Mouse (Mus musculus) kidney, postnatal 0 days (tissue): ENCODE data around the gene Psma4. TPM values are rescaled to one million over a fixed set of nuclear protein-coding genes. Genes with fewer than 3 reads are reported as not detected.
A peak's percentile ranks its signal among the peaks of the same experiment; 100 is the strongest.

ENCODE experiments used
- ATAC-seq: fragments of 200-750 bp; cut with Nextera tagmentation; replicated peaks from 2 replicates; pipeline ENCODE4 v1.8.0; 2017; ENCODE audit warnings: low read depth, moderate number of reproducible peaks, moderate TSS enrichment, moderate library complexity; ENCODE audit not compliant: low FRiP score
- DNase-seq: peaks from one replicate; pipeline ENCODE4 v3.0.0-alpha.2; 2016; ENCODE audit warnings: low spot score
- H3K27ac ChIP-seq: fragments of 300-500 bp; sonication (generic); 2 replicates; pipeline ENCODE4 v1.5.1; 2014; ENCODE audit warnings: mild to moderate bottlenecking
- H3K27me3 ChIP-seq: fragments of 300-500 bp; sonication (generic); 2 replicates; pipeline ENCODE4 v1.6.1; 2014; ENCODE audit warnings: low read length, mixed read lengths; ENCODE audit not compliant: insufficient read depth
- H3K36me3 ChIP-seq: fragments of 300-500 bp; sonication (generic); 2 replicates; pipeline ENCODE4 v1.6.1; 2014; ENCODE audit warnings: low read length, mixed read lengths; ENCODE audit not compliant: insufficient read depth
- H3K4me1 ChIP-seq: fragments of 300-500 bp; sonication (generic); replicated peaks from 2 replicates; pipeline ENCODE4 v1.6.1; 2014; ENCODE audit warnings: antibody characterized with exemption, low read length, mixed read lengths; ENCODE audit not compliant: insufficient read depth
- H3K4me2 ChIP-seq: fragments of 300-500 bp; sonication (generic); 2 replicates; pipeline ENCODE4 v1.6.1; 2014; ENCODE audit warnings: mild to moderate bottlenecking, low read length, moderate library complexity, mixed read lengths
- H3K4me3 ChIP-seq: fragments of 300-500 bp; sonication (generic); replicated peaks from 2 replicates; pipeline ENCODE4 v1.5.1; 2014; ENCODE audit warnings: low read depth, low read length
- H3K9ac ChIP-seq: fragments of 300-500 bp; sonication (generic); 2 replicates; pipeline ENCODE4 v1.6.1; 2014; ENCODE audit warnings: low read depth, low read length
- H3K9me3 ChIP-seq: fragments of 300-500 bp; sonication (generic); replicated peaks from 2 replicates; pipeline ENCODE4 v1.6.1; 2016; ENCODE audit warnings: low read length, inconsistent platforms, mixed read lengths
- CTCF ChIP-seq: IDR thresholded peaks from 2 replicates; pipeline ENCODE4 v1.5.1; 2016; ENCODE audit warnings: antibody characterized with exemption, low read depth, mild to moderate bottlenecking, moderate library complexity
- WGBS: fragments of 180-500 bp; shearing (Covaris S2); extraction: QIAGEN DNeasy Blood & Tissue Kit; methylation state at CpG from one replicate; pipeline ENCODE4 v1.1.7; 2014; 5-methylcytosine and 5-hydroxymethylcytosine counted together
- polyA plus RNA-seq: library from polyadenylated mRNA; unstranded; fragments of >200 nt; fragmentation: Nextera tagmentation; extraction: Ambion mirVana; gene quantifications from 2 replicates; pipeline ENCODE4 v1.2.1, GENCODE M21; 2015

The Psma4 gene
- polyA plus RNA-seq, 1 experiment from 2014 or later, result 325 TPM

- no peaks in the 10 kb centered on the region for H3K9me3 ChIP-seq
- H3K4me2 ChIP-seq, result peak overlapping the region; percentile 94
- no peak overlapping the region for H3K27ac ChIP-seq
- peaks cover 18% of the 10 kb centered on the region for H3K27me3 ChIP-seq
- under 1% methylated on average over 63 of the region's 85 CpGs for WGBS
- H3K4me3 ChIP-seq, result peak overlapping the region; percentile 67
- no peaks in the 10 kb centered on the region for H3K36me3 ChIP-seq
- H3K9ac ChIP-seq, result peak overlapping the region; percentile 42; the same call in 1 of the 2 replicates
- peak; percentile 73; the same call in 1 of the 2 replicates for ATAC-seq
- H3K4me1 ChIP-seq, result peaks cover 9% of the 10 kb centered on the region; the same call in 1 of the 2 replicates
- no peak for TF ChIP-seq CTCF
- DNase-seq, result peak; percentile 44
These were observed 31.0 kb downstream of the Psma4 start for GRCm38 (mm10) chr9:54981291-54982191.

- ATAC-seq (no peak), DNase-seq (no peak)
- H3K36me3 ChIP-seq, result no peaks in the 10 kb centered on the region
- H3K9me3 ChIP-seq, result no peaks in the 10 kb centered on the region
- no peak overlapping the region for H3K27ac ChIP-seq
- WGBS, result 8% methylated on average over 7 of the region's 7 CpGs
- peak overlapping the region; percentile 94; the same call in 1 of the 2 replicates for H3K4me2 ChIP-seq
- peaks cover 9% of the 10 kb centered on the region; the same call in 1 of the 2 replicates for H3K4me1 ChIP-seq
- peaks cover 18% of the 10 kb centered on the region for H3K27me3 ChIP-seq
- peak overlapping the region; percentile 67; the same call in 1 of the 2 replicates for H3K4me3 ChIP-seq
- no peak for TF ChIP-seq CTCF
- no peak overlapping the region for H3K9ac ChIP-seq
These were observed 31.8 kb downstream of the Psma4 start for GRCm38 (mm10) chr9:54982401-54982800.

- Histone ChIP-seq H3K27me3 (no peaks in the 10 kb centered on the region), H3K4me3 (no peak overlapping the region), H3K9ac (no peak overlapping the region), H3K4me2 (no peak overlapping the region), H3K9me3 (no peaks in the 10 kb centered on the region), H3K27ac (no peak overlapping the region), H3K36me3 (no peaks in the 10 kb centered on the region), H3K4me1 (no peaks in the 10 kb centered on the region)
- DNase-seq, result no peak
- TF ChIP-seq CTCF, result no peak
- 81% methylated on average over 3 of the region's 3 CpGs for WGBS
- no peak for ATAC-seq
These were observed 39.8 kb downstream of the Psma4 start for GRCm38 (mm10) chr9:54990362-54990761.

- no peak overlapping the region for H3K27ac ChIP-seq
- 46% methylated on average over 3 of the region's 3 CpGs for WGBS
- no peak overlapping the region for H3K4me2 ChIP-seq
- DNase-seq, result no peak
- H3K36me3 ChIP-seq, result no peaks in the 10 kb centered on the region
- no peak overlapping the region for H3K4me3 ChIP-seq
- ATAC-seq, result no peak
- H3K9ac ChIP-seq, result no peak overlapping the region
- no peak for TF ChIP-seq CTCF
- no peaks in the 10 kb centered on the region for H3K4me1 ChIP-seq
- H3K9me3 ChIP-seq, result no peaks in the 10 kb centered on the region
- H3K27me3 ChIP-seq, result no peaks in the 10 kb centered on the region
These were observed 43.8 kb downstream of the Psma4 start for GRCm38 (mm10) chr9:54994381-54994780.

- Histone ChIP-seq H3K9ac (no peak overlapping the region), H3K4me1 (no peaks in the 10 kb centered on the region), H3K4me3 (no peak overlapping the region), H3K4me2 (no peak overlapping the region), H3K9me3 (no peaks in the 10 kb centered on the region), H3K36me3 (no peaks in the 10 kb centered on the region), H3K27ac (no peak overlapping the region), H3K27me3 (no peaks in the 10 kb centered on the region)
- DNase-seq, result no peak
- ATAC-seq, result no peak
- WGBS, result 82% methylated on average over 3 of the region's 3 CpGs
- no peak for TF ChIP-seq CTCF
These were observed 45.1 kb downstream of the Psma4 start for GRCm38 (mm10) chr9:54995645-54996044.

GRCm38 (mm10) chr9:55003609-55004008 is 53.0 kb downstream of the Psma4 start:
- DNase-seq (no peak), ATAC-seq (no peak)
- no peaks in the 10 kb centered on the region for H3K36me3 ChIP-seq
- WGBS, result 83% methylated on average over 4 of the region's 4 CpGs
- H3K27ac ChIP-seq, result no peak overlapping the region
- H3K9ac ChIP-seq, result no peak overlapping the region
- H3K4me1 ChIP-seq, result no peaks in the 10 kb centered on the region
- no peaks in the 10 kb centered on the region for H3K9me3 ChIP-seq
- H3K4me2 ChIP-seq, result no peak overlapping the region
- no peaks in the 10 kb centered on the region for H3K27me3 ChIP-seq
- no peak overlapping the region for H3K4me3 ChIP-seq
- TF ChIP-seq CTCF, result no peak

Other genes with a start within 250 kb of the Psma4 start
- gene Wdr61, start 216.3 kb upstream of the Psma4 start, polyA plus RNA-seq, result 155 and 166 TPM in 2 replicates
- 14.3 and 18.0 TPM in 2 replicates for gene Crabp1, start 186.0 kb upstream of the Psma4 start, polyA plus RNA-seq
- gene Ireb2, start 87.0 kb upstream of the Psma4 start, polyA plus RNA-seq, result 23.4 and 24.5 TPM in 2 replicates
- gene Hykk, start 33.5 kb upstream of the Psma4 start, polyA plus RNA-seq, result 15.5 and 16.3 TPM in 2 replicates
- 0.72 and 1.1 TPM in 2 replicates for gene AY074887, start 208 bp downstream of the Psma4 start, polyA plus RNA-seq
- gene Chrna5, start 30.1 kb downstream of the Psma4 start, polyA plus RNA-seq, result 0.97 and 1.7 TPM in 2 replicates
- gene Chrna3, start 75.8 kb downstream of the Psma4 start, polyA plus RNA-seq, result 0.18 and 0.22 TPM in 2 replicates
- 1.0 and 1.4 TPM in 2 replicates for gene Chrnb4, start 98.0 kb downstream of the Psma4 start, polyA plus RNA-seq
- gene Ube2q2, start 198.1 kb downstream of the Psma4 start, polyA plus RNA-seq, result 29.7 and 30.5 TPM in 2 replicates